ENCODE assay signal across 16 mouse cellular contexts in the genomic region with DNA sequence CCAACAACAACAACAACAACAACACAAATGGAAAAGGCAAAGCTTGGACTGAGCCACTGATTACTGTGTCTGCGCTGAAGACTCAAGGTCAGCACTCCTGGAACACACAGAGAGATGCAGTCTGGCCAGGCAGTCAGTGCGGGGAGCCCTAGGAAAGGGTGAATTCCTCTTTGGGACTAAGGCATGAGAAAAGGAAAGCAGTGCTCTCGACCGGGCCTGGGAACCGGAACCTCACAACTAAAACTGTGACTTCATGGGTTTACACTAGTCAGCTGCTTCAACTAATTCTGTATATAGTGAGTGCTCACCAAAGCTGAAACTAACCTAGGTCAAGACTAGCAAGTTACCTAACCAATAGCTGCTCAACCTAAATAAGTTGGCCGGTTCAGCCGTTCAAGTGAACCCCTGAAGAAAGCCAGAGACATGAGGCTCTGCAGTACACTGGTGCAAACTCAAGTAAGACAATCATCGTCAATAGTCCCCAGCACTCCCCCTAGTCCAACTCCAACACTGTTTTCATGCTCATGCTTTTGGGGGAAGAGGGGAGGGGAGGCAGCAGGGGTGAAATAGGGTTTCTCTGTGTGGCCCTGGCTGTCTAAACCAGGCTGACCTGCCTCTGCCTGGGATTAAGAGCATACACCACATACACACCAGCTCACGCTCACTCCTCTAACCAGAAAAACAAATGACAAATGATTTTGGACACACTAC. TPM values are rescaled to one million over a fixed set of nuclear protein-coding genes. Genes with fewer than 3 reads are reported as not detected.
DNase-seq lines count a peak whose midpoint lies in the region; TF ChIP-seq lines count a peak whose summit lies in the region.
"Had no signal": no experiment of that assay in that cellular context is flagged by ENCODE, and none has a peak within 500 bp of the region (broad histone marks: within the 10 kb centered on the region; RNA-seq: fewer than 3 reads in every experiment).

No protein-coding gene starts in this region.

- peaks cover 7% of the 10 kb centered on the region; the same call in 1 of the 2 replicates for H3K79me2 ChIP-seq in heart, adult 2 months (replicated peaks; ENCODE audit: control insufficient read depth, insufficient read depth, low read length)

- H3K27me3 ChIP-seq in heart, adult 2 months (ENCODE audit: control insufficient read depth, insufficient read depth, low read length): no peaks in the 10 kb centered on the region
- H3K27me3 ChIP-seq in small intestine, adult 2 months (ENCODE audit: control insufficient read depth, insufficient read depth, low read length): no peaks in the 10 kb centered on the region
- H3K27me3 ChIP-seq: heart, embryonic 13.5 days; megakaryocyte, embryonic 14.5 days had no signal

- DNase-seq in heart, adult 2 months: peak; percentile 29
- DNase-seq in heart, adult 8-10 months (ENCODE audit: low spot score): no peak
- DNase-seq in ovary, postnatal 36 days (ENCODE audit: low spot score): peak; percentile 22
- no peak for DNase-seq in ovary, postnatal 10 days (ENCODE audit: low spot score)
- DNase-seq in kidney, postnatal 10 days: no peak
- DNase-seq: cerebellum, adult 9-11 months; embryo, embryonic 11 days; gastrocnemius, postnatal 14 days; right cerebral cortex, postnatal 25 days had no signal

- TF ChIP-seq POLR2A in heart, adult 2 months (IDR thresholded peaks at IDR 0.05; ENCODE audit: insufficient read depth, low read depth, low read length): no peak
- no peak for TF ChIP-seq POLR2A in bone marrow macrophage, adult 2 months (IDR thresholded peaks at IDR 0.05; ENCODE audit: borderline replicate concordance, low read depth, low read length)
- no peak for TF ChIP-seq POLR2A in small intestine, adult 2 months (IDR thresholded peaks at IDR 0.05; ENCODE audit: low read depth, low read length)

- peak overlapping the region; percentile 69 for H3K27ac ChIP-seq in heart, adult 2 months
- H3K27ac ChIP-seq in bone marrow macrophage, adult 2 months (ENCODE audit: insufficient read depth, low read depth, low read length): peak overlapping the region; percentile 96
- H3K27ac ChIP-seq in small intestine, adult 2 months (ENCODE audit: insufficient read depth, low read depth, low read length): peak overlapping the region; percentile 37
- H3K27ac ChIP-seq: heart, embryonic 13.5 days; hindbrain, embryonic 10.5 days; limb, embryonic 10.5 days; liver, embryonic 14.5 days had no signal

- peak overlapping the region; percentile 20; the same call in 1 of the 2 replicates for H3K9ac ChIP-seq in heart, adult 2 months (ENCODE audit: low read depth, low read length)
- H3K9ac ChIP-seq: heart, embryonic 13.5 days; liver, embryonic 14.5 days had no signal

- peaks cover 17% of the 10 kb centered on the region for H3K36me3 ChIP-seq in heart, adult 2 months (ENCODE audit: control insufficient read depth, insufficient read depth, low read length)
- H3K36me3 ChIP-seq in small intestine, adult 2 months (ENCODE audit: control insufficient read depth, insufficient read depth, low read length): peaks cover 2% of the 10 kb centered on the region; the same call in 1 of the 2 replicates
- H3K36me3 ChIP-seq: heart, embryonic 13.5 days had no signal

- TF ChIP-seq CTCF in heart, adult 2 months (IDR thresholded peaks at IDR 0.05): no peak
- no peak for TF ChIP-seq CTCF in bone marrow macrophage, adult 2 months (IDR thresholded peaks at IDR 0.05; ENCODE audit: low read depth, low read length)
- no peak for TF ChIP-seq CTCF in small intestine, adult 2 months (IDR thresholded peaks at IDR 0.05; ENCODE audit: extremely low read depth, insufficient read length, insufficient replicate concordance, low read depth, low read length)

- TF ChIP-seq EP300 in heart, adult 2 months (IDR thresholded peaks at IDR 0.05; ENCODE audit: insufficient read depth, low read depth, low read length): no peak

- peaks cover 8% of the 10 kb centered on the region for H3K4me1 ChIP-seq in heart, adult 2 months (ENCODE audit: control insufficient read depth, insufficient read depth, low read length)
- H3K4me1 ChIP-seq in bone marrow macrophage, adult 2 months (ENCODE audit: control insufficient read depth, insufficient read depth, low read length): peaks cover 40% of the 10 kb centered on the region
- H3K4me1 ChIP-seq in small intestine, adult 2 months (ENCODE audit: control insufficient read depth, insufficient read depth, insufficient read length, low read length): peaks cover 5% of the 10 kb centered on the region; the same call in 1 of the 2 replicates

- intact Hi-C loops in heart, adult 2 months (cut with DNase I): no loop called here

- WGBS in heart, adult 2 months: 68% methylated on average over 9 of the region's 9 CpGs
- WGBS in small intestine, adult 2 months: 78% methylated on average over 9 of the region's 9 CpGs

- H3K4me3 ChIP-seq in heart, adult 2 months: no peak overlapping the region
- H3K4me3 ChIP-seq in bone marrow macrophage, adult 2 months (ENCODE audit: insufficient read depth, low read length): peak overlapping the region; percentile 36
- no peak overlapping the region for H3K4me3 ChIP-seq in small intestine, adult 2 months (ENCODE audit: low read depth, low read length)
- H3K4me3 ChIP-seq: heart, embryonic 13.5 days; hindbrain, embryonic 10.5 days; limb, embryonic 10.5 days; megakaryocyte, embryonic 14.5 days had no signal

RNA-seq across cellular contexts. Expression of a gene that starts 4.9 kb away (rescaled TPM):
- 10 to 100 TPM; 39.2 to 43.8 TPM for total RNA-seq in heart, adult 2 months (2021)
- polyA plus RNA-seq in heart, adult 2 months (2012; rRNA removed): 27.9 and 81.6 TPM in 2 replicates
- 10 to 100 TPM; 34.4 to 56.3 (median 43.4) TPM for total RNA-seq in heart, adult 8-10 months (2022)
- 225 and 233 TPM in 2 replicates for polyA plus RNA-seq in bone marrow macrophage, adult 2 months (2012; ENCODE audit: insufficient read depth, insufficient read length, missing spikeins)
- 3.4 and 10.1 TPM in 2 replicates for polyA plus RNA-seq in small intestine, adult 2 months (2012; rRNA removed)

RNA-seq across cellular contexts. Expression of a gene that starts 48.9 kb away (rescaled TPM):
- total RNA-seq in heart, adult 2 months (2021): 10 to 100 TPM; 65.8 to 74.6 TPM
- 27.7 and 43.2 TPM in 2 replicates for polyA plus RNA-seq in heart, adult 2 months (2012; rRNA removed)
- 10 to 100 TPM; 52.2 to 54.3 (median 53.1) TPM for total RNA-seq in heart, adult 8-10 months (2022)
- 141 and 146 TPM in 2 replicates for polyA plus RNA-seq in bone marrow macrophage, adult 2 months (2012; ENCODE audit: insufficient read depth, insufficient read length, missing spikeins)
- 13.5 and 39.4 TPM in 2 replicates for polyA plus RNA-seq in small intestine, adult 2 months (2012; rRNA removed)

RNA-seq across cellular contexts. Expression of a gene that starts 52.3 kb away (rescaled TPM):
- 10 to 100 TPM; 12.6 to 13.5 TPM for total RNA-seq in heart, adult 2 months (2021)
- 28.4 and 30.5 TPM in 2 replicates for polyA plus RNA-seq in heart, adult 2 months (2012; rRNA removed)
- 10 to 100 TPM; 13.4 to 20.0 (median 16.6) TPM for total RNA-seq in heart, adult 8-10 months (2022)
- polyA plus RNA-seq in bone marrow macrophage, adult 2 months (2012; ENCODE audit: insufficient read depth, insufficient read length, missing spikeins): 44.9 and 49.5 TPM in 2 replicates
- polyA plus RNA-seq in small intestine, adult 2 months (2012; rRNA removed): 10.7 and 63.7 TPM in 2 replicates

Comparison
In these comparisons a context has a peak if more than half of its experiments do, and no peak if none do; other contexts are left out.
1. DNase-seq: peak in heart, adult 2 months (2 of 2) and ovary, postnatal 36 days (single experiment); none in heart, adult 8-10 months (single experiment), ovary, postnatal 10 days (single experiment) and kidney, postnatal 10 days (single experiment).
2. H3K27ac ChIP-seq: peak in every context shown above with its lines; median percentile 96 in bone marrow macrophage, adult 2 months; 69 in heart, adult 2 months; 37 in small intestine, adult 2 months.